Mouse (Mus musculus): ENCODE results near the gene Scnm1. TPM values are rescaled to one million over a fixed set of nuclear protein-coding genes. Genes with fewer than 3 reads are reported as not detected.
"Not testable (repeated sequence)": the region's sequence is repeated elsewhere in the genome, so short reads cannot be mapped to it uniquely, and the experiment has no call there.

Gene Scnm1
- polyA plus RNA-seq, 1 experiment from 2014 or later: 73.0 TPM

GRCm38 (mm10) chr3:95132389-95132788 is 1.4 kb downstream of the Scnm1 start:
- WGBS: 87% methylated on average over 2 of the region's 2 CpGs
- H3K27ac ChIP-seq (replicated peaks); H3K27me3 ChIP-seq; H3K9me3 ChIP-seq (replicated peaks); H3K9ac ChIP-seq; ATAC-seq (ENCODE audit: insufficient number of reproducible peaks, low FRiP score, low TSS enrichment, low read depth); H3K4me3 ChIP-seq (replicated peaks); H3K4me2 ChIP-seq (replicated peaks): not testable (repeated sequence)
- Histone ChIP-seq H3K4me1 (peaks cover 19% of the 10 kb centered on the region), H3K36me3 (peaks cover 27% of the 10 kb centered on the region)

GRCm38 (mm10) chr3:95130081-95130480 is 3.7 kb downstream of the Scnm1 start:
- Histone ChIP-seq H3K36me3 (peaks cover 27% of the 10 kb centered on the region), H3K4me1 (peaks cover 14% of the 10 kb centered on the region), H3K27ac (replicated peaks) (no peak overlapping the region), H3K9me3 (replicated peaks) (no peaks in the 10 kb centered on the region), H3K9ac (no peak overlapping the region), H3K4me2 (replicated peaks) (no peak overlapping the region), H3K4me3 (replicated peaks) (no peak overlapping the region), H3K27me3 (no peaks in the 10 kb centered on the region)
- WGBS: 83% methylated on average over 5 of the region's 5 CpGs
- no peak for ATAC-seq (ENCODE audit: insufficient number of reproducible peaks, low FRiP score, low TSS enrichment, low read depth)

DNA sequence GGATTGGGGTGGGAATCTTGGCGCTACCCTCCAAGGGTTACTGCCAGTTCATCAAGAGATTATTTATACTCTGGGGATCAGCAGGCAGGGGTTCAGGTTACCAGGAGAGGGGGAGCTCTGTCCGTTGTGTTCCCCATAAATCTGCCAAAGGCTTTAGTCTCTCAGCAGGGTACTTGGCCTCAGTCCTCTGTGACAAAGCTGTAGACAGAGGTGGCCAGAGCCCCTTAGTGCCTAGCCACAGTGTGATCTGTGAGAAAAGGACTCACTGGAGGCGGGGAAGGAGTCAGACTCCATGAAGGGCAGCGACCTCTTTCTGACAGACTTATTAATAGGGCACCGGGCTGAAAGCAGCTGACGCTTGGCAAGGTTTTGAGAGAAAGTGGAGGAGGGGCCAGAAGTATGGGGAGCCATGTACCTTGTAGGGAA is 4.6 kb downstream of the Scnm1 start:
- Histone ChIP-seq H3K9ac (no peak overlapping the region), H3K36me3 (peaks cover 27% of the 10 kb centered on the region), H3K4me2 (replicated peaks) (no peak overlapping the region), H3K27ac (replicated peaks) (no peak overlapping the region), H3K4me3 (replicated peaks) (no peak overlapping the region), H3K9me3 (replicated peaks) (no peaks in the 10 kb centered on the region), H3K4me1 (peaks cover 20% of the 10 kb centered on the region), H3K27me3 (no peaks in the 10 kb centered on the region)
- 61% methylated on average over 6 of the region's 6 CpGs for WGBS
- ATAC-seq (ENCODE audit: insufficient number of reproducible peaks, low FRiP score, low TSS enrichment, low read depth): no peak

- Histone ChIP-seq H3K27me3 (no peaks in the 10 kb centered on the region), H3K4me2 (replicated peaks) (no peak overlapping the region), H3K4me3 (replicated peaks) (no peak overlapping the region), H3K9me3 (replicated peaks) (no peaks in the 10 kb centered on the region), H3K4me1 (peaks cover 18% of the 10 kb centered on the region), H3K36me3 (peaks cover 36% of the 10 kb centered on the region), H3K27ac (replicated peaks) (peak overlapping the region; percentile 61), H3K9ac (no peak overlapping the region)
- peak; percentile 69; the same call in 1 of the 2 replicates for ATAC-seq (ENCODE audit: insufficient number of reproducible peaks, low FRiP score, low TSS enrichment, low read depth)
- WGBS: 17% methylated on average over 5 of the region's 5 CpGs
Measured at GRCm38 (mm10) chr3:95124972-95125371, 8.8 kb downstream of the Scnm1 start.

DNA sequence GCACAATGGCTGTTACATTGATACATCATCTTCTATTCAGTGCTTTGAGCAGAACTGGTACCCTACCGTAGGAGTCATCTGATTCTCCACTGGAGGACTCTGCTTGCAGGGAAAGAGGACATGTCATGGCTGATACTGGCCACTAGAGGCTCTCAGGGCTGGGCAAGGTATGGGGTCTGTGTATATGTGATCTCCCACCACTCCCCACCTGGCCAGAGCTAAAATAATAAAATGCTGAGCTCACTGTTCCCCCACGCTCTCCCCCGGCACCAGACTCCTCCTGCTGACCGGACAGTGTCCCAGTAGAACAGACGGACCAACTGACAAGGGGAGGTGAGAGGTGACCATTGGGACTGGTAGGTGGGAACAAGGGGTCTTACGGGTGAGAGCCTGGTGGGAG is 9.6 kb downstream of the Scnm1 start, which contains the start of gene Tmod4:
Tmod4 (plus strand) TSS at position 231 of the 400 bp plus-strand sequence.
- H3K4me2 ChIP-seq (replicated peaks): no peak within 1 kb of the TSS
- H3K36me3 ChIP-seq: peaks cover 36% of the 10 kb centered on the region

GRCm38 (mm10) chr3:95121580-95121979 is 12.2 kb downstream of the Scnm1 start:
- no peak overlapping the region; the same call in 1 of the 2 replicates for H3K27ac ChIP-seq (replicated peaks)
- H3K36me3 ChIP-seq: peaks cover 53% of the 10 kb centered on the region
- H3K4me3 ChIP-seq (replicated peaks): no peak overlapping the region
- no peak overlapping the region for H3K4me2 ChIP-seq (replicated peaks)
- peaks cover 18% of the 10 kb centered on the region for H3K4me1 ChIP-seq
- no peak overlapping the region for H3K9ac ChIP-seq
- ATAC-seq (ENCODE audit: insufficient number of reproducible peaks, low FRiP score, low TSS enrichment, low read depth): no peak
- no peaks in the 10 kb centered on the region for H3K27me3 ChIP-seq
- H3K9me3 ChIP-seq (replicated peaks): no peaks in the 10 kb centered on the region
- 82% methylated on average over 6 of the region's 6 CpGs for WGBS

More for the DNA sequence above, 9.6 kb downstream of the Scnm1 start, which contains the start of gene Tmod4:
- peaks cover 18% of the 10 kb centered on the region for H3K4me1 ChIP-seq
- H3K4me3 ChIP-seq (replicated peaks): no peak within 1 kb of the TSS
- H3K27me3 ChIP-seq: no peaks in the 10 kb centered on the region
- ATAC-seq (ENCODE audit: insufficient number of reproducible peaks, low FRiP score, low TSS enrichment, low read depth): no peak
- 66% methylated on average over 6 of the region's 6 CpGs for WGBS
- peak within 1 kb of the TSS; percentile 61 for H3K27ac ChIP-seq (replicated peaks)
- H3K9ac ChIP-seq: no peak within 1 kb of the TSS
- no peaks in the 10 kb centered on the region for H3K9me3 ChIP-seq (replicated peaks)

- peaks cover 68% of the 10 kb centered on the region for H3K36me3 ChIP-seq
Measured at GRCm38 (mm10) chr3:95117751-95118150, 16.1 kb downstream of the Scnm1 start.

DNA sequence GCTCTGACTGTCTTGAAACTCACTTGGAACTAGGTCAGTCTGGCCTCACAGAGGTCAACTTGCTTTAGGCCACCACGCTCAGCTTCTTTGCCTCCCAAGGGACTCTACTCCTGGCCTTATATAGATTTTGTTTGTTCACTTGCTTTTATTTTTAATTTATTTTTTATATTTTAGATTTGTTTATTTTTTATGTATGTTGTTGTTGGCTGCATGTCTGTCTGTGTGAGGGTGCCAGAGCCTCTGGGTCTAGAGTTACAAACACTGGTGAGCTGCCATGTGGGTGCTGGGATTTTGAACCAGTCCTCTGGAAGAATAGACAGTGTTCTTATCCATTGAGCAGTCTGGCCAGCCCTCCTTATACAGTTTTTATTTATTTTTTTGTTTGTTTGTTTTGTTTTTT is 21.1 kb downstream of the Scnm1 start:
- peaks cover 18% of the 10 kb centered on the region for H3K4me1 ChIP-seq
- WGBS: 86% methylated on average over 1 of the region's 1 CpGs
- H3K4me2 ChIP-seq (replicated peaks): peak overlapping the region; percentile 54; the same call in 1 of the 2 replicates
- peaks cover 22% of the 10 kb centered on the region for H3K36me3 ChIP-seq
- no peak overlapping the region for H3K4me3 ChIP-seq (replicated peaks)
- H3K9ac ChIP-seq: no peak overlapping the region
- H3K27me3 ChIP-seq: no peaks in the 10 kb centered on the region
- H3K9me3 ChIP-seq (replicated peaks): no peaks in the 10 kb centered on the region
- H3K27ac ChIP-seq (replicated peaks): no peak overlapping the region
- ATAC-seq (ENCODE audit: insufficient number of reproducible peaks, low FRiP score, low TSS enrichment, low read depth): no peak

More at GRCm38 (mm10) chr3:95117751-95118150, 16.1 kb downstream of the Scnm1 start:
- H3K4me2 ChIP-seq (replicated peaks): no peak overlapping the region
- no peaks in the 10 kb centered on the region for H3K27me3 ChIP-seq
- 89% methylated on average over 2 of the region's 2 CpGs for WGBS
- no peak for ATAC-seq (ENCODE audit: insufficient number of reproducible peaks, low FRiP score, low TSS enrichment, low read depth)
- H3K9ac ChIP-seq: no peak overlapping the region
- H3K27ac ChIP-seq (replicated peaks): no peak overlapping the region
- peaks cover 6% of the 10 kb centered on the region; the same call in 1 of the 2 replicates for H3K4me1 ChIP-seq
- H3K4me3 ChIP-seq (replicated peaks): no peak overlapping the region
- H3K9me3 ChIP-seq (replicated peaks): no peaks in the 10 kb centered on the region

GRCm38 (mm10) chr3:95110911-95111726 is 22.7 kb downstream of the Scnm1 start, which contains the start of gene Vps72:
Gene Vps72, plus strand, starts transcription at chr3:95111022.
- H3K27me3 ChIP-seq: no peaks in the 10 kb centered on the region
- H3K9ac ChIP-seq: peak within 1 kb of the TSS; percentile 85
- peaks cover 17% of the 10 kb centered on the region for H3K36me3 ChIP-seq
- under 1% methylated on average over 54 of the region's 54 CpGs for WGBS
- H3K4me2 ChIP-seq (replicated peaks): peak within 1 kb of the TSS; percentile 54
- H3K9me3 ChIP-seq (replicated peaks): no peaks in the 10 kb centered on the region
- H3K4me3 ChIP-seq (replicated peaks): peak within 1 kb of the TSS; percentile 81
- H3K27ac ChIP-seq (replicated peaks): peak within 1 kb of the TSS; percentile 98
- ATAC-seq (ENCODE audit: insufficient number of reproducible peaks, low FRiP score, low TSS enrichment, low read depth): peak; percentile 69
- H3K4me1 ChIP-seq: peaks cover 18% of the 10 kb centered on the region

DNA sequence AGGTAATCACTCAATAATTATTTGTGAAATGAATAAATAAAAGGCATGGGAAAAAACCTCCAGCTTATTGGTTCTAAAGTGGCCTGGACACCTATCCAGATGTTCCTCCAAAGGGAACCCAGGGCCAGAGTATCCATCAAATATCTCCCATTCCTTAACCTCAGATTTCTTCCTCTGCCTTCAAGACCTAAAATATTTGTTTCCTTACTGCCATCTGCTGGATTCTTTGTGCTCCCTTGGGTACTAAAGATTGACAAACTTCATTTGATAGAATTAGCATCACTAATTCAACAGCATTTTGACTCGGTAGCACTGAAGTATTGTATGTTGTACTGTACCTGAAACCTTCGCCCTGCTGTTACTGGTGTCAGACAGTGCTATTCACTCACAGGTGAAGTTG is 25.9 kb downstream of the Scnm1 start:
- Histone ChIP-seq H3K9me3 (replicated peaks) (no peaks in the 10 kb centered on the region), H3K4me3 (replicated peaks) (no peak overlapping the region), H3K27me3 (no peaks in the 10 kb centered on the region), H3K4me1 (peaks cover 23% of the 10 kb centered on the region), H3K27ac (replicated peaks) (no peak overlapping the region), H3K9ac (no peak overlapping the region), H3K36me3 (no peaks in the 10 kb centered on the region), H3K4me2 (replicated peaks) (no peak overlapping the region)
- 58% methylated on average over 2 of the region's 2 CpGs for WGBS
- ATAC-seq (ENCODE audit: insufficient number of reproducible peaks, low FRiP score, low TSS enrichment, low read depth): no peak

DNA sequence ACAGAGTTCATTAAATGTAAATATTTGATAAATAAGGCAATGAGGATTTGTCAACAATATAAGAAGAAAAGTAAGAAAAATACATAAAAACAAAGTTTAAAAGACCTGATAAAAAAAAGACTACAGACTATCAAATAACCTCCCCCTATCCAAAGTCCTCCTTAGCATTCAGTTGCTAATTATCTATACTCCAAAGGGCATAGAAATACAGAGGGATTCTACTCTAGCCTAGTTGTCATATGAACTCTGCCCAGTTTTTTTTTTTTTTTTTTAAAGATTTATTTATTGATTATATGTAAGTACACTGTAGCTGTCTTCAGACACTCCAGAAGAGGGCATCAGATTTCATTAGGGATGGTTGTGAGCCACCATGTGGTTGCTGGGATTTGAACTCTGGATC is 26.5 kb downstream of the Scnm1 start:
- not testable (repeated sequence) for H3K27me3 ChIP-seq; H3K27ac ChIP-seq (replicated peaks); ATAC-seq (ENCODE audit: insufficient number of reproducible peaks, low FRiP score, low TSS enrichment, low read depth); H3K9me3 ChIP-seq (replicated peaks); H3K36me3 ChIP-seq; H3K9ac ChIP-seq
- peak overlapping the region; percentile 96 for H3K4me3 ChIP-seq (replicated peaks)
- H3K4me1 ChIP-seq: peaks cover 17% of the 10 kb centered on the region
- H3K4me2 ChIP-seq (replicated peaks): peak overlapping the region; percentile 65
